Mouse (Mus musculus) lung, adult 18-20 months (tissue): Measurements from ENCODE around the gene Tmem130.

Source experiments
- DNase-seq, 2 experiments: peaks; one replicate each; pipeline ENCODE4 v3.0.0; 2022; ENCODE audit warnings: mixed read lengths in 2 of 2

The Tmem130 gene

DNA sequence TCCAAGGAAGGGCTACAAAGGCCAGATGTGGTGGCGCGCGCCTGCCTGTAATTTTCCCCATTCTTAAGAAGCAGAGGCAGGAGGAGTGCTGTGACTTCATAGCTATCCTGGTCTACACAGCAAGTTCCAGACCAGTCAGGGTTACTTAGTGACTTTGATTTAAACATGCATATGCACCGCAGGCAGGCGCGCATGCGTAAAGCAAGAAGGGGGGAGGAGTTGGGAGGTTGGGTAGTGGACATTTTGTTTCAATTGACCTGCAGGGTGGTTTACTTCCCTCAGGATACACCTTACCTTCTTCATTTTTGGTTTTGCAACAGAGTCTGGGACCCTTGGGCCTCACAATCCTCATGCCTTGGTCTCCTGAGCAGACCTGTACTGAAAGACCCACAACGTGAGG lies 32.4 kb downstream of the Tmem130 start:
- DNase-seq: no peak

DNA sequence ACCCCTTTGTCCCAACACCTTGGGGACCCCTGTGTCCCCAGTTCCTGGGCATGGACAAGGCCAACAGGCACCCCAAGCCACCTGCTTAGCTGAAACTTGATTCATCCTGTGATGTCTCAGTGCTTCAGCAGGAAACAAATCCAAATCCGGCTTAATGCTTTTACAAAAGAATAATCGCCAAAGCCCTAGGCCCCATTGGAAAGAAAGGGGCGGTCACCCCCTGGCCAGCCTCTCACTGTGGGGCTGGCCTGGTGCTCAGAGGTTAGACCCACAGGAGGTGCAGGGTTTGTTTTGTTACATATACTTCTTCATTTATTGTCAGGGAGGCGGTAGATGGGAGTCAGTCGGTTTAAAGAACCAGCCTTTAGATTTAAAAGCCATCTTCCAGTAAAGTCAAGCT lies 33.4 kb downstream of the Tmem130 start:
- no peak for DNase-seq

DNA sequence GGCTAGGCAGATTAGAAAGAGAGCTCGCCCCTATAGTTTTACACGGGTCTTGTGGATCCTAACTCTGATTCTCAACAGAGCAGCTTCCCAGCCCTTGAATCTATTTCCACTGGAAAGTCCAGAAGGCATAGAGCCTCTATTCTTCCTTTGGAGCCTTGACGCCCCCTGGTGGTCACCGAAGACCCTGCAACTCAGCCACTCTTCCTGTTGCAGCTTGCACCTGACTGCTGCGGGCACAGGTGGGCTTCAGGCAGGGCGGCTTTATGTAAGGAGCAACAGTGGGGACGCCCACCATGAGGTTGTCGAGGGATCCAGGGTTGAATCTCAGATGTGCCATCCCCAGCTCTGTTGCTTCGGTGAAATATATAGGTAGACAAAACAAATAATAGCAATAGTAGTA lies 34.5 kb downstream of the Tmem130 start:
- peak; percentile 42 to 50 for DNase-seq

DNA sequence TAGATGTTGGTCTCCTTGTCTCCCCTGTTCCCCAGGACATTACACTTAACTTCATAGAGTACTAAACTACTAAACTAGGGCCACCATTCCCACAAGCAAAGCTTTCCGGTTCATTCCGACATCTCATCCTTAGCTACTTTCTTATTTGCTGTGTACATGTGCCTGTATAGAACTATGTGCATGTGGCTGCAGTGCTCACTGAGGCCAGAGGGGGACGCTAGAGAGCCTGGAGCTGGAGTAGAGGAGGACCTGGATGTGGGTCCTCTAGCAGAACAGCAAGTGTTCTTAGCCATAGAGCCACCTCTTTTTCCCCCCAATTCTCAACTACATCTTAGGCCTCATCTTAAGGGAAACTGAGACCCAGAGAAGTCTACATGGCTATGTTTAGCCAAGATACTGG lies 36.1 kb downstream of the Tmem130 start:
- DNase-seq: no peak

DNA sequence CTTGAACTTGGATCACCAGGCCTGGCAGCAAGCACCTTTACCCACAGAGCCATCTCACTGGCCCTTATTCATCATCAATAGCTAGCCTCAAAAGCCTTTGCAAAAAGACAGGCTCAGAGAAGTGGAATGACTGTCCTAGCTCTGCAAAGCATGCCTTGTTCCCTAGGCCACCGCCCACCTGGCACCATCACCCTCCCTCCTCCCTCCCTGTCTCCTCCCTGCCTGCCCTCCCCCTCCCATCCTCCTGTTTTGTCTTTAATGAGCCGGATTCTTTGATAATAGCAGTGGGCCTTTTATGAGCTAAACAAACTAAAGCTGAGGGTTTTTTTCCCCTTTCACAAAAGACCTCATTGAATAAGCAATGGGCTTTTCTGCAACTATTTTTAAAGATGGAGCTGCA lies 36.7 kb downstream of the Tmem130 start:
- no peak for DNase-seq

DNA sequence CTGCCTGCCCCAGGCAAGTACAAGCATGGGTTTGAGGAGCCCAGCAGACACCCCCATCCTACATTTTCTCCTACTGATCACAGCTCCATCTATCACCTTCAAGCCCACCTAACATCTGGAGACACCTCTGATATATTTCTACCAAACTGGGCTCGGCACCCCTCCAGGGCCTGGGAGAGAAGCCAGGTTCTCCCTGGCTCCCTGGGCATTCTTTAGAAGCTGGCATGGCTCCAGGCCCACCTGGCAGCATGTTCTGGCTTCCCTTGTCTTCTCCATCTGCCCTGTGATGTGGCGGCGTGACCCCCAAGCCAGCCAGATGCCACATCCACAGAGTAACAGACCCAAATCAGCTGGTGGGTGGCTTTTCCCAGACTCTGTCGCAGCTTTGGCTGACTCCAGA lies 41.3 kb downstream of the Tmem130 start:
- DNase-seq: no peak

DNA sequence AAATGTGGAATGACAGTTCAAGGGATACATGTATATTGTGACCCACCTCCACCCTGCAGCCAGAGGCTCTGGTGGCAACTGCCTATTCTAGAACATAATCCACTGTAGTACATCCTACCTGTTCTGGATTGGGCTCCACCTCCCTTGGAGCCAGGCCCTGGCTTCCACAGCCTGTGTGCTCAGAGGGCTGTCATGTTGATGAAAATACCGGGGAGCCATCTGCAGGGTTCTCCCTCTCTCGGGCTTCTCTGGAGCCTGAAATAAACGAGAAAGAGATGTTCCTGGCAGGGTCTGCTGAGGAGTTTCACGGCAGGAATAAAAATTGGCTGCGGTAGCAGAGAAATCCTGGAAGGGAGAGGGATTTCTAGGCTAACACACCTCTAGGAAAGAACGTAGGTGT lies 41.8 kb downstream of the Tmem130 start:
- no peak for DNase-seq

DNA sequence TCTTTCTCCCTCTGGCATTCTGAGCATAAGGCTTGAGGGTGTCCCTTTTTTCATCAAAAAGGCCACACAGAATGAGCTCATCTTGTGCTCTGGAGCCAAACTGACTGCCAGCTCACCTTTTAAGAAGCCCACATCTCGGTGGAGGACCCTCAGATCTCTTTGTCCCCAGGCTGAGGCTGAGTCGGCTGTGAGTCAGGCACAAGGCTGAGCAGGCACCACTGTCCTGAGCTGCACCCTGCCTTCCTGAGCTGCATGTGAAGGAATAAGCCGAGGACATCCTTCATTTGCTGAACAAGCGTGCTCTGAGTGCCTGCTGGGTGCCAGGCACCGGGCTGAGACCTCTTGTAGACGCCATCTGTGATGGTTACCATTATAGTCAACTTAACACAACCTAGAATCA lies 44.4 kb downstream of the Tmem130 start:
- no peak for DNase-seq

DNA sequence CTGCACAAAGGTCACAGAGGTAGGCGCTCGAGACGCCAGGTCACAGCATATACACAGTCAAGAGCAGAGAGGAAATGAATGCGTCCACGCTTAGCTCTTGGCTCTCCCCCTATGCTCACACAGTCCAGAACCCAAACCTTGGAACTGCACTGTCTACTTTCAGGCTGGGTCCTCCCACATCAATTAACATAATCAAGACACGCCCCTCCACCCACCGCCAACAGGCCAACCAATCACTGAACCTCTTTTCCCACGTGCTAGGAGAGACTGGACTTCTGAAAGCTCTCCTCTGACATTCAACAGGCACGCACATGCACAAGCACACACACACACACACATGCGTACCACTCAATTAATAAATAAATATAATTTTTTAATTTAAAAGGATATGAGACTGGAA lies 48.2 kb downstream of the Tmem130 start:
- no peak for DNase-seq

DNA sequence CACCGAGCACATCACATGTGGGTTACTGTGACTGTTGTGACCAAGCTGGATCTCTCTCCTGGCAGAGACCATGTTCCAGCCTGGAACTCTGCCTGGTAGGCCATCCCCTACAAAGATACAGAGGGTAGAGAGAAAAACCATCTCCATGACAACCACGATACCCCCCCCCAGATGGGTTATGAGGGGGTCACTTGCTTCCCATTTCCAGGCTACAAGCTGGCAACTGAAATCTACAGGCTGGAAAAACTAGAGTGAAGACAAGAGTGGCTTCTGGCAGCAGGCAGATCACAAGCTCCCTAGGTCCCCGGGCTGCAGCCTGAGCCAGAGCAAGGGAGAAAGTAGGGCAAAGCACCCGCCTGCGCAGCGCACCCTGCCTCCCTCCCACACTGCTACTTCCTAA lies 54.0 kb downstream of the Tmem130 start:
- DNase-seq: no peak

DNA sequence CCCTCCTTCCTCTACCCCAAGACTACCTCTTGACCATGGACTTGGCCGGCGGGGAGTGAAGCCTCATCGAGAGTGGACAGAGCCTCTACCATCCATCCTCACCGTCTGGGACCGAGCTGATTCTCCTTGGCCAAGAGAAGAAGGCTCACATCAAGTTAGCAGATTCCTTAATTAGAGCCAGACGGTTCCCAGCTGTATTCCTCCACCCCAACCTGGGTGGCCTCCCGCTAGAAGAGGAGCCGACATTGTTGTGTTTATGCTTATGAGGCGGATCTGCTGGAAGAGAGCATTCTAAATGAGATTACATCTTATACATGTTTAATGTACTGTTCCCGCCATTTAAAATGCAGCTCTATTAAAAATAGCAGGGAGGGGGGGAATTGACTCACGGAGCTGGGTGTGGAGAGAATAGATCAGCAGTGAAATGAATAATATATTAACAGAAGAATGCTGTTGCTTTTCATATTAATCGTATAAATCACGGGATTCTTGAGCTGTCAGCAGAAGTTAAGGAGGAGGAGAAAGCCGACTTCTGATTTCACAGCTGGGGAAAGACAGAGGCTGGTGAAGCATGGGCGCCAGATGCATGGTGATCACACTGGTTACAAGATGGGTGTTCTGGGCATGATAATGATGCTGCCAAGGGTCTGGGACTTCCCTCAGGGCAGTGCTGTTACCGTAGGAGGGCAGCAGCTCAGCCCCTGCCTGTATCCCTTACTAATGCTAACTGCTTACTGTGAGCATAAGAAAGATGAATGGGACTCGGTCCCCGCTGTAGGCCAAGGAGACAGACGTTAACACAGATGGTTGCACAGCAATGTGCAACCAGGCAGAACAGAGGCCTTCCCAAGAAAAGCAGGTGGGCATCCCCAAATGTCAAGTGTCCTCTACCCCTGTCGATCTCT lies 57.9 kb downstream of the Tmem130 start:
- no peak for DNase-seq

DNA sequence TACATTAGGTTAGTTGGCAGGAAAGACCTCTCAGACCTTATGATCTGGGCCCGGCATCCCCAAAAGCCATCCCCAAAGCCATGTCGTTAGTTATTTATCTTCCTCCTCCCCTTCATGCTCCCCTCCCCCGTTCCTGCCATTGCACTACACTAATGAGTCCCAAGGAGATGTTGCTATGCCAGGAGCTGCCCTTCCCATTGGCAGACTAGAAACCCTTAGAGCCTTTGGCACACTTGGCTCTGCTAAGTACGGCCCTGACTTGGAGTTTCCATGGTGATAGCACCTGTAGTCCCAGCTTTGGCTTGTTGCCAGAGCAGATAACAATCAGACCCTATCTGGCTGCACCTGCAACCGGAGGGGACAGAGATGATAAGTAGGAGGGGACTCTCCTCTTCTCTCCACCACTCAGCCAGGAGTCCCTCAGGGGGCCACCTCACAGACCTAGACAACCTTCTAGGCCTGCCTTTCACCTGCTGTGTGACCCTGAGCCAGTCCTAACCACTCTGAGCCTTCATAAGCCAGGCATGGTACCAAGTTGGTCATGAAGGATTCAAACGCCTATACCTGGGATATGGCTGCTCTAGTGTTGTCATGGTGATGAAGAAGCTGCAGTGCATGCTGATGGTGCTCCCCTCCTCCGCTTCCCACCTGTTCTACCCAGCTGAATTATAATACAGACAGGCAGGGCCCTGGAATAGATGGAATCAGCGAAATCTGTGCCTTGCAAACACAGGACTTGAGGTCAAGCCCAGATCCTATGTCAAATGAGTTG lies 66.1 kb downstream of the Tmem130 start:
- DNase-seq: no peak

DNA sequence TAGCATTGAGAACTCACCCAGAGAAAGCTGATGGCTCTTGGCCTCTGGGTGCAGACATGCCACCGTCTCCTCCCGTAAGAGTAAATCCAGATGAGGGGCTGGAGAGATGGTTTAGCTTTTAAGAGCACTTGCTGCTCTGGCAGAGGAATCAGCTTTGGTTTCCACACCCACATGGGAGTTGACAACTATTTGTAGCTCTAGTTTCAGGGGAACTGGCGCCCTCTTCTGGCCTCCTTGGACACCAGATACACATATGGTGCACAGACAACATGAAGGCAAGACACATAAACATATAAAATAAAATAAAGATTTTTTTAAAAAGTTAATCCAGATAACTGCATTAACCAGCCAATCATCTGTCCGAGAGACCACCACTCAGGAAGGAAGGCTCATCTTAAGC lies 67.5 kb downstream of the Tmem130 start:
- no peak for DNase-seq

DNA sequence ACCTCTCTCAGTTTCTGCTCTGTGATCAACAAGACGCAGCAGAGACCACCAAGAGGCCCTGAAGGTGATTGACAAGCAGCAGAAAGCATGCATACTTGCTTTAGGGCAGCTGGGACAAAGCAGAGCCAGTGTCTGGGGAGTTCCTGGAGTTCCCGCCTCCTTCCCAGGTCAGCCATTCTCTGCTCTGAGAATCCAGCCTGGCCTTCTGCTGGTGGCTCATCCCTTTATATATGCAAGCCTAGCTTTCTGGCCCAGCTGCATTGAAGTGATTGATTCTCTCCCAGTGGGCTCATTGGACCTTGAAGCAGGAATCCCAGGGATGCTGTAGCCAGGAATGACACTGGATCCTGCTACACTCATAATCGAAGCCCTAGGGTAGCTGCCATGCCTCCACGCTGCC lies 70.2 kb downstream of the Tmem130 start:
- no peak for DNase-seq

DNA sequence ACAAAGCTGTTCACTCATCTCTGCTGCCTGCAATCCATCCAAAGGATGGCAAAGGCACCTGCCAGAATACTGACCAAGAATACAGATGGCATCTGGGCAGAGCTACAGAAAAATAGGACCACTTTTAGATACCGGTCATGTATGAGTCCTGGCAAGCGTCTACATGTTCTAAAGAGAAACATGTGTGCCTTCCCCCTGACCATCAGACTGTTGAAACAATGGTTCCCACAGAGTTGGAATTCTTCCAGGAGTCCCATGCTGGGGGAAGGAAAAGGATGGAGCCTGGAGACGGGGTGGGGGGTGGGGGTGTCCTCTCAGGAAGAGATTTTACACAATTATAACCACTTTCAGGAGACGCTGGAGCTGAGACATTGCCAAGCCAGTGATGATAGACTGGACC lies 73.2 kb downstream of the Tmem130 start:
- no peak for DNase-seq
